Mouse (Mus musculus) left cerebral cortex, adult 9 months (tissue): ENCODE measurements around the gene Sez6.

ENCODE experiments used
- DNase-seq, 2 experiments: peaks; one replicate each; pipeline ENCODE4 v3.0.0; 2022; ENCODE audit warnings: low spot score in 2 of 2

Gene Sez6

DNA sequence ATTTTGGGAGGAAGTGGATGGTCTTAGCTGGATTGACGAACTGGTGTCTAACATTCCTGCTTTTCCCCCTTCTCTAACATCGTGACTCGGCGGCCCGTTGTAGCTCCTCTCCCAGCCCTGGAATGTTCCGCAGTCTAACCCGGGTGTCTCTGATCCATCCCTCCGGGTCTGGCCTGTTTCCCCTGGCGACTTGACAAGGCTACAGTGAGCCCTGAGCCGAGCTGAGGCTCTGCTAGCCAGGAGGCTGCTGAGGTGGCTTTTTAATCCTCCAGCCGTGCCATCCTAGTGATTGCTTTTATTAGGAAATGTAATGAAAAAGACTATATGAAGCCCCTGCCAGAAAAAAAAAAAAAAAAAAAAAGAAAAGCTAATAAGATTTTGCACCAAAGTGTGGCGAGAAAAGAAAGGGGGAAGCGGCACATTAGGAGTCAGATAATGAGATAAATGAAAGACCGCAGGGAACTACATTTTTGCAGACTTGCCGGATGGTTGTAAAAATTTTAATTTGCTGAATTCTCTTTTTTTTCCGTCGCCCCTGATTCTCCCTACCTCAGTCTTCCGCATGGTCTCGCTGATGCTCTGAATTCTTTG is 24.4 kb upstream of the Sez6 start:
- DNase-seq: no peak

DNA sequence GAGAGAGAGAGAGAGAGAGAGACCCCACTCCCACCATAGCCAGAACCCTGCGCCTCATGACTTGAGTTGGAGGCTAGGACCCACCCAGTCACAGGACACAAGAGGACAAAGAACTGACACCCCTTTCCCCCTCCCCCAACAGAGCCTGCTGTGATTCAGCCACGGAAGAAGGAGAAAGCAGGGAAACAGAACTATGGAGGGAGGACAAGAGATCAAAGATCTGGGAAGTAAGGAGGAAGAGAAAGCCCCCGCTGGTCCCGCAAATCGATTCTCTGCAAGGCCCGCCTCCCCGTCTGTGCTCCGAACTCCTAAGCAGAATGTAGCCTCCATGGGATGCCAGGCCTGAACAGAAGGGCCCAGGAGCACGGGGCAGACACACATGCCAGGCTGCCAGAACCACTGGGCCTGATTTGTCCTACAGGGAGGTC is 23.8 kb upstream of the Sez6 start:
- DNase-seq: no peak

GRCm38 (mm10) chr11:77908468-77908867 is 22.1 kb upstream of the Sez6 start:
- DNase-seq: no peak

DNA sequence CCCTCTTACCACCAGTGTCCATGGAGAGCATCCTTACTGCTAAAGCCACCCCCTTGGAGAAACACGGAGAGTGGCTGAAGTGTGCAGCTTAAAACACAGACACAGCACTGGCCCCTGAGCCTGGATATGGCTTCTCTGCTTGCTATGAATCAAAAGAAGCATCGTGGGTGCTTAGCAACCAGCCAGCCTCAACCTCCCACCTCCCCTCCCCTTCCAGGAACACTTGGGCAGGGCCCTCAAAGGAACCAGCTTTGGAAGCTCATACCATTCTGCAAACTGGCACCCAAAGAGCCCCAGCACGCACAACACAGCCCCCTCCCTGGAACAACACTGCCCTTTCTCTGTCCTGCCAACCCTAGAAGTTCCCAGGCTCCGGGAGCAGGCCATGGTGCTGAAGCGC is 21.2 kb upstream of the Sez6 start:
- DNase-seq: no peak

- no peak for DNase-seq
Measured at GRCm38 (mm10) chr11:77909776-77910175, 20.8 kb upstream of the Sez6 start.

- no peak for DNase-seq
Measured at GRCm38 (mm10) chr11:77913505-77913904, 17.1 kb upstream of the Sez6 start.

DNA sequence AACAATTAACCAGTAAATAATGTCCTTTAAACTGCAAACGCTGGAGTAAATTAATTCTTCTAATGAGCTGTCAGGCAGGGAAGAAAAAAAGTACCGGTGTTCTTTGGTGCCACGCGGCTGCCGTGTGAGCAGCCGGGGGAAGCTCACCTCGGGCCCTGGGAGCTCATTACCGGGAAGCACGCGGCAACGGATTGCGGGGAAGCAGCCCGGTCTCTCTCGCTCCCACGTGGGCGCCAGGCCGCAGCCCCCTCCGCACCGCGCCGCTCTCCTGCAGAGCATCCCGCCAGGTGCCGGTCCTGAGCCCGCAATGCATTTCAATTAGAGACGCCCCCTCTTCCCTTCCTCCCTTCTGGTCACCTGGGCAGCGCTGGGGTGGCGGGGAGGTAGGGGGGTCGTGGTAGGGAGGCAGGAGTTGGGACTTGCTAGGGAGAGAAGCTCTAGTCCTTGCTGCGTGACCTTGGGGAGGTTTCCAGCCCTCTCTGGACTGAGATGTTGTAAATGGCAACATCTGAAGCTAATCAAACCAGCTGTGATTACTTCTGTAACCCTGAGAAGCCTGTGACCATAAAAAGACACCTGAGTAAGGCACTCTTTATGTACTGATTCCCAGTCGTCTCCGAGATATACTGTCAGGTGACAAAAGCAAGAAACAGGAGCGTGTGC is 15.9 kb upstream of the Sez6 start:
- DNase-seq: no peak

- no peak for DNase-seq
Measured at GRCm38 (mm10) chr11:77916741-77917140, 13.9 kb upstream of the Sez6 start.

GRCm38 (mm10) chr11:77917166-77917565 is 13.4 kb upstream of the Sez6 start:
- DNase-seq: no peak

DNA sequence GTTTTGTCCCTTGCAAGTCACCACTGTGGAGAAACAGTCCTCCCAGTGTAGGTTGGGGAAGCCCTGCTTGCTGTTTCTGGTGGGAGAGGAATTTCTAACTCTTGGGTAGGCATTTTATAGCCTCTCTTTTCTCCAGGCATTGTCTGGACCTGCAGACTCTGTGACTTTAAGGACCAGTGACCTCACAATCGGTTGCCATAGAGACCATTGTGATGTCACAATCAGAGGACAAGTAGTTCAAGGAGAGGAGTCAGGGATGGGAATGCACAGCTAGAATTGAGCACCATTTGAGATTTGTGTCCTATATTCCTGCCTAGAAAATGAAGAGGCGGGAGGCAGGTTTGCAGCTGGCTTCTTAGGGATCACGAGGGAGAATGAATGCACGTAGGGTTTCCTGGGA is 7.3 kb upstream of the Sez6 start:
- no peak for DNase-seq

DNA sequence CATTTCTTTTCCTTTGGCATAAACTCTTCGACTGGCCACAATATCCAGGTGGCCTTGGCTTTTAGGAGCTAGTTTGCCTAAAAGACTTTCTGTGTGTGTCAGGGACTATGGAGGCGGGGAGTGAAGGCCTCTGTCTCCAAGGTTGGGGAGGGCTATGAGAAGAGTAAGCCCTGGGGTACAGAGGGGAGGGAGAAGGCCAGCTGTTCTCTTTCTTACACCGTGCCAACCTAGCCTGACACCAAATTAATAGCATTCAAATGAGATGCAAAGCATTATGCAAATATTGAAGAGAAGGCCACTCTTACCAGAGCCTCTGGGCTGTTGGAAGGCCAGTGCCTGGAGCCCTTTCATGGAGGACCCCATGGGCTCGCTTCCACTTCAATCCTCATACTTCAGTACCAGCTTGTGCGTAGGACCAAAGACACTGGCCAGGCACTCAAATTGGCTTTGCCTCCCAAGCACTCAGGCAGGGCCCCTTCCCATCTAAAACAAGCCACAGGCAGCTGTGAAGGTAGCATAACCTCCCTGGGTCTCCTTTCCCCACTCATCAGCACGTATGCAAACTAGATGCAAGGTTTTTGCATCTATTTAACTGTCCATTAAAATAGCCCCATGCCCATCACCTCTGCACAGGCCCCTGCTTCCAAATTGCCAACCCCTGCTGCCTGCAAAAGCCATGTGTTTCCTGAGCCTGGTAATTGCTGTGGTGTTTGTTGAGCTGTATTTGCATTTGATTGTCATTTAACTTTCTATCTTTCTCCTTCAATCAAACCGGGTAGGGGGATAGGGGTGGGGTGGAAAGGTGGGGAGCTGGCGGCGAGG is 4.6 kb upstream of the Sez6 start:
- no peak for DNase-seq

DNA sequence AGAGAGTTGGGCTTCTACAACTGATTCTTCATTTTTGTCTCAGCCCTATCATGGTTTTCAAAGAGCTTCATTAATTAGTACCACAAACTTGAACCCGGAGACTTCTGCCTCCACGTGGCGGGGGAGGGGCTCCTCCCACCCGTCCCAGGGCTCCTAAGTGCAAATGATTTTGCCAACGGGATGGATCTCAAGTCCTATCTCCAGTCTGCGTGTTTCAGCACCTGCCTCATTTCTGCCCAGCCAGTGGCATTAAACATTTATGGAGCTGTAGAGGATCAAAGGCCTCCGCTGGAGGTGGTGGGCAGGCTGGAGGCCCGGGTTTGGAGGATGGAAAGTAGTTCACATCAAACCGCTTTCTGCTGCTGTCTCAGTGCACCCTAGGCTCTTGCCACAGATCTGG is 3.9 kb upstream of the Sez6 start:
- DNase-seq: no peak

DNA sequence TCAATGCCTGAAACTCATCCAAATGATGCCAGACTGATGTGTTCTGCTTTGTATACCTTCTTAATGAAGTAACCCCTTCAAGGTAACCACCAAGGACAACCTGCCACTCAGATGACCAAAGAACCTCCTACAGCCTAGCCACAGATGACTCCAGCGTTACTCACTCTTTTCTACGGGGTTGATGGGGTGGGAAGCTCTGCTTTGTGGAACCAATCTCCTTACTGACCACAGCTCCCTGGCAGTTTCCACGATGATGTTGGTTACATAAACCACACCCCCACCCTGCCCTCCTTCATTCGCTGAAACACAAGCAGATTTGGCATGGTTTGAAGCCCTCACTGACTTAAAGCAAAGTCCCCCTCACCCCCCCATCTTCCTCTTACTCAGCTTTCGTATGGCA is 2.8 kb upstream of the Sez6 start:
- no peak for DNase-seq

- DNase-seq: no peak
Measured at GRCm38 (mm10) chr11:77931541-77932433, 1.2 kb downstream of the Sez6 start.

DNA sequence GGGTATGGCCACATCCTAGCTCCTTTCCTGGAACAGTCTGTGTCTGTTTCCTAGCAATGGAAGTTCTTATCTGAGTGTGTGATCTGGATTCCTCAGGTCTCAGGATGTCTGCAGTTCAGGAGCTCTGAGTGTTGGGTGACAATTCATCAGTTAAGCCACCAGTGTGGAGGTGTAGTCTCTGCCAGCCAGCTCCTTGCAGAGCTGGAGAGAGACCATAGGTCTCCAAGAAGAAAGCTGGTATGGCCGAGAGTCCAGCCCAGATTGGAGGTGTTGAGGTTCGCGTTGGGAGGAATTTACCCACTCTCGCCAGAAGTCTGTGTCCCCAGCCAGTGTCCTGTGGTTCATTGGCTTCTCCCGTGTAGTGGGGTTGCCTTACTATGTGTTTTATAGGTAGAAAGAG is 2.0 kb downstream of the Sez6 start:
- no peak for DNase-seq

DNA sequence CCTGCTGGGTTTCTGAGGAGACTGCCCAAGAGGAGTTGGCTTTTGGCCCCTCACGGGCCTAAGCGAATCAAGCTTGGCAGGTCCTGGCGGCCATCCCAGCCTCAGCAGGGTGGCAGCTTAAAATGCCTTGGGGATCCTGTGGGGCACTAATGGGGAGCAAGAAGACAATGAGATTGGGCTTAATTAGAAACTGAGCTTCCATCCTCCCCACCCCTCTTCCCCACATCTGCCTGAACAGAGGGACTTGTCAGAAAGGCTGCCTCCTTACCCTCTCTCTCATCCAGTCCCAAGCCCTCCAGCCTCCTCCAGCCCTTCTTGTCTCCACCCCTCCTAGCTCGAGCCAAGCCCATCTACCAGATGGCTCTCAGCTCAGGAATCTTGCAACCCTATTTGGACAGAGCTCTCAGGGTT is 3.5 kb downstream of the Sez6 start:
- no peak for DNase-seq

GRCm38 (mm10) chr11:77934568-77935311 is 4.1 kb downstream of the Sez6 start:
- no peak for DNase-seq

DNA sequence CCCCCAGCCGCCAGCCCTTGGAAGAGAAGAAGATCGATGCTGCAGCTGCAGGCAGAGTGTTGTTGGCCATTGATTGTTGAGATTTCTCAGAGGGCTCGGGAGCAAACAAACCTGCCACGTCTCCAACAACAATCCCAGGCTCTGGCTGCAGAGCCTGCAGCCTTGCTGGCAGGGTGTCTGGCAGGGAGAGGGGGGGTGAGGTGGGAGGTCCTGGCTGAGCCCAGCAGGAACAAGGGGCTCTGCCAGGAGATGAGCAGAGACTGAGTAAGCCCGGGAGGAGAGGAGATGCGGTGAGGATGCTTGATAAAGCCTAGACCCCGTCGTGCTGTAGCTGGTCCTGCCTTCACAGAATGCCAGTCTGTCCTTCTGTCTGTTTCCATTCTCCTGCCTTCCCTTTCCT is 6.2 kb downstream of the Sez6 start:
- DNase-seq: no peak

DNA sequence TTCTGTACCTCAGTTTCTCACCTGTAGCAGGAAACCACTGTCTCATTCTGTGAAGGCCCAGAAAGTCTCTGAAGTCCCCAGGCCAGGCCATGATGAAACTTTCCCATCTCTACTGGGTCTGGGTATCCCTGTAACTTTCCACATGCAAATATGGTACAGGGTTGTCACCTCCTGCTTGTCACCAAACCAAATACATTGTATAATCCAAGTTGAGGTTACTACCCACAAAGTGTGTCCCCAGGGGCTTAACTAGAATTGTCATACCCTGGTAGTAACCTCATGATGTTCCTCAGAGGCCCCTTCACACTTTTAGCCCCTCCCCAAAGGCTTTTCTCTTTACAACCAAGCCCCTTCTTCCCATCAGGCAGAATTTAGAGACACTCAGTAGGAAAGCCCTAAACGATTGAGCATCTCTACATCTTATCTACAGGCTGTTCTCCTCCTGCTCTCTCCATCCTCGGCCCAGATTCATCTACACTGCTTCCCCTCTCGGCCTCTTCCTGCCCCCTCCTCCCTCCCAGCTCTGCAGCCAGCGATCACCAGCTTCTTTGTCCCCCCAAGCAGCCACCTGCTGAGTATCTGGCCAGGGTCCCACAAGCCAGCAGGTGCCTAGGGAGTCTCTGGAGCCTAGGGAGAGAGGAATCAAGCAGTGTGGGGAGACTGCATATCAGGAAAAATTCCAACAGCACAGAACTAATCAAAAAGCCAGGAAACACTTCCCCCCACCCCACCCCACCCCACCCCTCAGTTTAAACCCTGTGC is 7.2 kb downstream of the Sez6 start:
- no peak for DNase-seq

DNA sequence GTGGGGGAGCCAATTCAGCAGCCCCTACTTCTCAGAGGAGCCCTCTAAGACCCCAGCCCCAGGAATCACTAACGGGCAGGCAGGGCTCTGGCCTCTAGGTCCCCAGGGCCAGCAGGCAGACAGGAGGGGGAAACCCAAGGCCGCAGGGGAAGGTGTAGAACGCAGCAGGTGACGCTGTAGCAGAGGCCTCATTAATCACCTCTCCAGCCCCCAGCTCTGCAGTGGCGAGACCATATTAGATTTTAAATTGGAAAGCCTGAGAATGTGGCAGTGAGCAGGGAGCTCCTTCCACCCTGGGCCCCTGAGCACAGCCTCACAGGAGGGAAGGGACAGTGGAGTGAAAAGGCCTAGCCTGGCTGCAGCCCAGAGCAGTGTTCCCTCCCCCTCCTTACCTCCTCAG is 11.6 kb downstream of the Sez6 start:
- DNase-seq: no peak

GRCm38 (mm10) chr11:77947860-77948259 is 17.3 kb downstream of the Sez6 start:
- no peak for DNase-seq
